Comparison of ENCODE assay signal across 13 mouse cellular contexts in genomic region chr9:78115746-78116145, GRCm38 (mm10). TPM values are rescaled to one million over a fixed set of nuclear protein-coding genes. Genes with fewer than 3 reads are reported as not detected.
DNase-seq lines count a peak whose midpoint lies in the region; ATAC-seq and TF ChIP-seq lines count a peak whose summit lies in the region.
"Had no signal": no experiment of that assay in that cellular context is flagged by ENCODE, and none has a peak within 500 bp of the region (broad histone marks: within the 10 kb centered on the region; RNA-seq: fewer than 3 reads in every experiment).

No protein-coding gene starts in this region.

- H3K4me3 ChIP-seq in forebrain, embryonic 11.5 days (ENCODE audit: low read depth, low read length), result no peak overlapping the region
- H3K4me3 ChIP-seq in forebrain, postnatal 0 days (ENCODE audit: low read depth, low read length), result no peak overlapping the region
- H3K4me3 ChIP-seq in kidney, embryonic 16.5 days (ENCODE audit: low read length), result no peak overlapping the region
- 0 out of 2 replicates have a peak overlapping the region, but pooled peaks have one; percentile 95 for H3K4me3 ChIP-seq in neural tube, embryonic 13.5 days
- H3K4me3 ChIP-seq: embryonic facial prominence, embryonic 15.5 days had no signal

- DNase-seq in forebrain, embryonic 11.5 days (ENCODE audit: low spot score), result peak; percentile 35
- no peak for DNase-seq in forebrain, postnatal 0 days
- DNase-seq in kidney, postnatal 14 days, result no peak
- peak; percentile 37 for DNase-seq in gastrocnemius, postnatal 14 days
- DNase-seq in cerebellum, adult 8-10 months, result no peak
- no peak for DNase-seq in layer of hippocampus, adult 9-10 months (ENCODE audit: low spot score)
- DNase-seq: B cell, adult 2 months; cerebellum, postnatal 14 days had no signal

- H3K27ac ChIP-seq in forebrain, embryonic 11.5 days (ENCODE audit: low read depth, low read length), result no peak overlapping the region
- no peak overlapping the region for H3K27ac ChIP-seq in forebrain, postnatal 0 days (ENCODE audit: low read depth, low read length)
- no peak overlapping the region for H3K27ac ChIP-seq in kidney, embryonic 16.5 days (ENCODE audit: low read length)
- H3K27ac ChIP-seq in neural tube, embryonic 13.5 days (replicated peaks), result no peak overlapping the region
- H3K27ac ChIP-seq: embryonic facial prominence, embryonic 15.5 days; midbrain, embryonic 12.5 days had no signal

- H3K9ac ChIP-seq in forebrain, embryonic 11.5 days (ENCODE audit: low read length), result no peak overlapping the region
- no peak overlapping the region for H3K9ac ChIP-seq in forebrain, postnatal 0 days
- no peak overlapping the region for H3K9ac ChIP-seq in kidney, embryonic 16.5 days (replicated peaks; ENCODE audit: low read length)
- no peak overlapping the region for H3K9ac ChIP-seq in neural tube, embryonic 13.5 days
- H3K9ac ChIP-seq: embryonic facial prominence, embryonic 15.5 days had no signal

- WGBS in forebrain, embryonic 11.5 days, result 95% methylated on average over 9 of the region's 9 CpGs
- WGBS in forebrain, postnatal 0 days, result 95% methylated on average over 9 of the region's 9 CpGs
- 69% methylated on average over 9 of the region's 9 CpGs for WGBS in kidney, embryonic 16.5 days
- 70% methylated on average over 9 of the region's 9 CpGs for WGBS in neural tube, embryonic 13.5 days

- no peak for TF ChIP-seq CTCF in forebrain, postnatal 0 days (IDR thresholded peaks at IDR 0.05; ENCODE audit: low read depth)

- intact Hi-C loops in gastrocnemius, postnatal 14 days (cut with DNase I; ENCODE audit: low total_unique reads), result no loop called here

- no peaks in the 10 kb centered on the region for H3K36me3 ChIP-seq in forebrain, embryonic 11.5 days (ENCODE audit: control insufficient read depth, insufficient read depth, low read length)
- 0 out of 2 replicates have a peak, but pooled peaks cover 3% of the 10 kb centered on the region for H3K36me3 ChIP-seq in forebrain, postnatal 0 days (ENCODE audit: insufficient read depth)
- no peaks in the 10 kb centered on the region for H3K36me3 ChIP-seq in kidney, embryonic 16.5 days (ENCODE audit: insufficient read depth, low read length)
- peaks cover 17% of the 10 kb centered on the region for H3K36me3 ChIP-seq in neural tube, embryonic 13.5 days

- H3K4me1 ChIP-seq in forebrain, embryonic 11.5 days (replicated peaks; ENCODE audit: control insufficient read depth, insufficient read depth, low read length), result no peaks in the 10 kb centered on the region; the same call in 1 of the 2 replicates
- peaks cover 15% of the 10 kb centered on the region for H3K4me1 ChIP-seq in forebrain, postnatal 0 days (ENCODE audit: insufficient read depth)
- peaks cover 16% of the 10 kb centered on the region for H3K4me1 ChIP-seq in kidney, embryonic 16.5 days (ENCODE audit: insufficient read depth, low read length)
- H3K4me1 ChIP-seq in neural tube, embryonic 13.5 days (replicated peaks), result peaks cover 25% of the 10 kb centered on the region

- H3K27me3 ChIP-seq in forebrain, embryonic 11.5 days (ENCODE audit: control insufficient read depth, insufficient read depth, low read length), result no peaks in the 10 kb centered on the region
- H3K27me3 ChIP-seq in forebrain, postnatal 0 days (ENCODE audit: insufficient read depth, low read length), result no peaks in the 10 kb centered on the region
- H3K27me3 ChIP-seq in kidney, embryonic 16.5 days (ENCODE audit: insufficient read depth, low read length), result no peaks in the 10 kb centered on the region
- no peaks in the 10 kb centered on the region for H3K27me3 ChIP-seq in neural tube, embryonic 13.5 days
- H3K27me3 ChIP-seq: embryonic facial prominence, embryonic 15.5 days; midbrain, embryonic 12.5 days had no signal

- no peak for ATAC-seq in forebrain, embryonic 11.5 days (replicated peaks; ENCODE audit: low FRiP score)
- no peak for ATAC-seq in forebrain, postnatal 0 days
- no peak for ATAC-seq in kidney, embryonic 16.5 days (ENCODE audit: low FRiP score, low TSS enrichment)
- ATAC-seq in neural tube, embryonic 13.5 days (ENCODE audit: low read depth), result no peak
- ATAC-seq: inflammation-experienced regulatory T-cells, adult 6 months had no signal

- H3K4me2 ChIP-seq in forebrain, embryonic 11.5 days (ENCODE audit: low read depth, low read length, severe bottlenecking), result no peak overlapping the region
- H3K4me2 ChIP-seq in forebrain, postnatal 0 days (ENCODE audit: low read depth), result no peak overlapping the region
- peak overlapping the region; percentile 18; the same call in 1 of the 2 replicates for H3K4me2 ChIP-seq in kidney, embryonic 16.5 days (replicated peaks; ENCODE audit: low read depth, low read length)
- peak overlapping the region; percentile 80 for H3K4me2 ChIP-seq in neural tube, embryonic 13.5 days
- H3K4me2 ChIP-seq: embryonic facial prominence, embryonic 15.5 days had no signal

- H3K9me3 ChIP-seq in forebrain, embryonic 11.5 days (ENCODE audit: control insufficient read depth, low read length), result no peaks in the 10 kb centered on the region
- no peaks in the 10 kb centered on the region for H3K9me3 ChIP-seq in forebrain, postnatal 0 days (ENCODE audit: low read length)
- no peaks in the 10 kb centered on the region for H3K9me3 ChIP-seq in kidney, embryonic 16.5 days (ENCODE audit: low read length)
- no peaks in the 10 kb centered on the region for H3K9me3 ChIP-seq in neural tube, embryonic 13.5 days
- H3K9me3 ChIP-seq: embryonic facial prominence, embryonic 15.5 days; midbrain, embryonic 12.5 days had no signal

RNA-seq across cellular contexts. Expression of gene Ick, which starts 6.8 kb away (rescaled TPM):
- polyA plus RNA-seq in forebrain, embryonic 11.5 days (2014; fragmentation: Nextera tagmentation; extraction: Ambion mirVana), result 33.9 and 35.0 TPM in 2 replicates
- total RNA-seq in forebrain, postnatal 0 days (2014; rRNA removed), result 39.2 and 39.7 TPM in 2 replicates
- polyA plus RNA-seq in forebrain, postnatal 0 days (2015; fragmentation: Nextera tagmentation; extraction: Ambion mirVana), result 33.9 and 36.3 TPM in 2 replicates
- 21.7 and 24.5 TPM in 2 replicates for polyA plus RNA-seq in kidney, embryonic 16.5 days (2015; fragmentation: Nextera tagmentation; extraction: Ambion mirVana)
- total RNA-seq in gastrocnemius, postnatal 14 days (2021), result 10 to 100 TPM; 11.1 to 13.2 TPM
- 37.3 and 40.5 TPM in 2 replicates for polyA plus RNA-seq in neural tube, embryonic 13.5 days (2015; fragmentation: Nextera tagmentation; extraction: Ambion mirVana)

RNA-seq across cellular contexts. Expression of gene Fbxo9, which starts 6.9 kb away (rescaled TPM):
- polyA plus RNA-seq in forebrain, embryonic 11.5 days (2014; fragmentation: Nextera tagmentation; extraction: Ambion mirVana), result 29.8 and 30.8 TPM in 2 replicates
- total RNA-seq in forebrain, postnatal 0 days (2014; rRNA removed), result 90.3 and 91.5 TPM in 2 replicates
- polyA plus RNA-seq in forebrain, postnatal 0 days (2015; fragmentation: Nextera tagmentation; extraction: Ambion mirVana), result 62.3 and 72.6 TPM in 2 replicates
- polyA plus RNA-seq in kidney, embryonic 16.5 days (2015; fragmentation: Nextera tagmentation; extraction: Ambion mirVana), result 44.3 and 45.2 TPM in 2 replicates
- total RNA-seq in gastrocnemius, postnatal 14 days (2021), result 10 to 100 TPM; 60.8 to 68.0 TPM
- 67.7 and 70.0 TPM in 2 replicates for polyA plus RNA-seq in neural tube, embryonic 13.5 days (2015; fragmentation: Nextera tagmentation; extraction: Ambion mirVana)

Comparison
In these comparisons a context has a peak if more than half of its experiments do, and no peak if none do; other contexts are left out.
1. DNase-seq: peak in forebrain, embryonic 11.5 days (single experiment) and gastrocnemius, postnatal 14 days (single experiment); none in forebrain, postnatal 0 days (single experiment), kidney, postnatal 14 days (single experiment), cerebellum, adult 8-10 months (single experiment) and layer of hippocampus, adult 9-10 months (single experiment).
2. H3K4me2 ChIP-seq: peak in kidney, embryonic 16.5 days (single experiment) and neural tube, embryonic 13.5 days (single experiment); none in forebrain, embryonic 11.5 days (single experiment) and forebrain, postnatal 0 days (single experiment).